Mouse (Mus musculus): Measurements from ENCODE around the gene Prss36. TPM values are rescaled to one million over a fixed set of nuclear protein-coding genes. Genes with fewer than 3 reads are reported as not detected.

The Prss36 gene
- total RNA-seq (2021), result 1 to 10 TPM; 8.5 to 9.8 TPM
- long read RNA-seq, experiment 1, partial matches to known transcripts, result 2 of 9 reads
- long read RNA-seq, experiment 1, other reads (novel, unspliced or antisense), result 7 of 9 reads
- long read RNA-seq, experiment 2, partial matches to known transcripts, result 2 of 12 reads
- long read RNA-seq, experiment 2, other reads (novel, unspliced or antisense), result 9 of 12 reads

- no peak for DNase-seq (ENCODE audit: extremely low spot score in 1 of 2, low spot score in 2 of 2)
- Histone ChIP-seq H3K4me3 (no peak within 1 kb of the TSS), H3K27ac (no peak within 1 kb of the TSS)
- intact Hi-C loops (cut with DNase I), result no loop called here
- TF ChIP-seq CTCF (IDR thresholded peaks at IDR 0.05), result no peak
These were observed at the start of gene Prss36 for GRCm38 (mm10) chr7:127946470-127947023. Gene Prss36 (minus strand): TSS chr7:127946725.

GRCm38 (mm10) chr7:127993341-127993977 is 46.9 kb upstream of the Prss36 start, which contains the start of gene Pycard:
Gene Pycard (minus strand): TSS chr7:127993867.
- intact Hi-C loops (cut with DNase I), result loop anchor here (2.0 kb wide), 1 partner anchor 215 kb away; no protein-coding TSS in a partner anchor
- Histone ChIP-seq H3K4me3 (peak within 1 kb of the TSS; percentile 26), H3K27ac (no peak within 1 kb of the TSS)
- no peak for TF ChIP-seq CTCF (IDR thresholded peaks at IDR 0.05)
- peak in 1 of 2 experiments; percentile 30 for DNase-seq (ENCODE audit: extremely low spot score in 1 of 2, low spot score in 2 of 2)

GRCm38 (mm10) chr7:127992488-127993340 is 46.2 kb upstream of the Prss36 start:
- DNase-seq (ENCODE audit: extremely low spot score in 1 of 2, low spot score in 2 of 2), result no peak
- H3K4me3 ChIP-seq, result peak overlapping the region; percentile 26; the same call in 1 of the 2 replicates
- intact Hi-C loops (cut with DNase I), result loop anchor here (2.0 kb wide), 1 partner anchor 216 kb away; no protein-coding TSS in a partner anchor
- no peak for TF ChIP-seq CTCF (IDR thresholded peaks at IDR 0.05)
- H3K27ac ChIP-seq, result no peak overlapping the region

- intact Hi-C loops (cut with DNase I), result loop anchor here (2.0 kb wide), 1 partner anchor 217 kb away; no protein-coding TSS in a partner anchor
- TF ChIP-seq CTCF (IDR thresholded peaks at IDR 0.05), result peak; percentile 72
- peak; percentile 65 to 72 for DNase-seq (ENCODE audit: extremely low spot score in 1 of 2, low spot score in 2 of 2)
- Histone ChIP-seq H3K4me3 (no peak overlapping the region), H3K27ac (no peak overlapping the region)
These were observed 45.3 kb upstream of the Prss36 start for GRCm38 (mm10) chr7:127991643-127992487.

- Histone ChIP-seq H3K4me3 (no peak overlapping the region), H3K27ac (no peak overlapping the region)
- no peak for TF ChIP-seq CTCF (IDR thresholded peaks at IDR 0.05)
- DNase-seq (ENCODE audit: extremely low spot score in 1 of 2, low spot score in 2 of 2), result no peak
- intact Hi-C loops (cut with DNase I), result no loop called here
These were observed 42.4 kb upstream of the Prss36 start for GRCm38 (mm10) chr7:127988904-127989303.

- TF ChIP-seq CTCF (IDR thresholded peaks at IDR 0.05), result no peak
- H3K4me3 ChIP-seq, result no peak overlapping the region
- intact Hi-C loops (cut with DNase I), result no loop called here
- H3K27ac ChIP-seq, result no peak overlapping the region
- DNase-seq (ENCODE audit: extremely low spot score in 1 of 2, low spot score in 2 of 2), result no peak
These were observed 34.1 kb upstream of the Prss36 start for GRCm38 (mm10) chr7:127980606-127981005.

GRCm38 (mm10) chr7:127978856-127979255 is 32.3 kb upstream of the Prss36 start:
- no peak for DNase-seq (ENCODE audit: extremely low spot score in 1 of 2, low spot score in 2 of 2)
- intact Hi-C loops (cut with DNase I), result loop anchor here (10.0 kb wide), 1 partner anchor 466 kb away; no protein-coding TSS in a partner anchor
- TF ChIP-seq CTCF (IDR thresholded peaks at IDR 0.05), result no peak
- Histone ChIP-seq H3K4me3 (no peak overlapping the region), H3K27ac (no peak overlapping the region)

GRCm38 (mm10) chr7:127974413-127974930 is 27.9 kb upstream of the Prss36 start:
- H3K27ac ChIP-seq, result no peak overlapping the region
- no peak overlapping the region for H3K4me3 ChIP-seq
- intact Hi-C loops (cut with DNase I), result loop anchor here (10.0 kb wide), 1 partner anchor 470 kb away; no protein-coding TSS in a partner anchor
- DNase-seq (ENCODE audit: extremely low spot score in 1 of 2, low spot score in 2 of 2), result no peak
- TF ChIP-seq CTCF (IDR thresholded peaks at IDR 0.05), result no peak

GRCm38 (mm10) chr7:127967922-127968828 is 21.6 kb upstream of the Prss36 start:
- no peak for TF ChIP-seq CTCF (IDR thresholded peaks at IDR 0.05)
- peak overlapping the region; percentile 94 for H3K4me3 ChIP-seq
- DNase-seq (ENCODE audit: extremely low spot score in 1 of 2, low spot score in 2 of 2), result peak; percentile 67 to 69
- H3K27ac ChIP-seq, result peak overlapping the region; percentile 100
- intact Hi-C loops (cut with DNase I), result loop anchor here (1.0 to 5.0 kb wide), 4 partner anchors 15 to 191 kb away; partner anchors contain the start of genes Kat8 and Setd1a

All from left cerebral cortex, adult 2 months (tissue).